Mouse (Mus musculus) heart, adult 2 months (tissue): Measurements from ENCODE around the gene Loxl3.

Source experiments
- CTCF ChIP-seq: fragments of 200-600 bp; IDR thresholded peaks from 2 replicates; pipeline ENCODE4 v1.8.1; 2022; ENCODE audit warnings: antibody characterized with exemption, mild to moderate bottlenecking, moderate library complexity
- POLR2A ChIP-seq: fragments of 200-500 bp; IDR thresholded peaks from 2 replicates; pipeline ENCODE4 v1.6.1; 2011; ENCODE audit warnings: mild to moderate bottlenecking, low read depth, low read length, control low read depth; ENCODE audit not compliant: insufficient read depth

DNA sequence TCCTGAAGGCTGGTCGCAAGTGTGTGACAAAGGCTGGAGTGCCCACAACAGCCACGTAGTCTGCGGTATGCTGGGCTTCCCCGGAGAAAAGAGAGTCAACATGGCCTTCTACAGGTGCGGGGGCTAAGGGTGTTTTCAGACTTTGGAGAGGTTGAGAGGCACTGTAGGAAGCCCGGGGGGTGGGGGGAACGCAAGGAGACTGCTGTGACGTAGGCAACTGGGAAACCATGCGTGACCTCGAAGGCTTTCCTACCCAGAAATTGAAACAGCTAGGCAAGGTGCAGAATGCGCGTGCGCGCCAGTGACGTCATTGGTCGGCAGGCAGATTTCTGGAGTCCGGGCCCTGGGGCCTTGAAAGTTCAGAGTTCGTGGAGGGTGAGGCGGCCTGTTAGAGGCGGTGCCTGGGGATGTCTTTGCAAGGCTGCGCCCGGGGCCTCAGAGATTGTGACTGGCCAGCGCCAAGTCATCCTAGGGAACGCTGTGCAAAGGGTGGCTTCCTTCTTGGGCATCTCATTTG is 4.6 kb downstream of the Loxl3 start:
- no peak for TF ChIP-seq CTCF
- no peak for TF ChIP-seq POLR2A
